Mouse (Mus musculus) heart, adult 2 months (tissue): ENCODE measurements at regions not wholly inside any gene's neighbourhood (a gene's known extent, or its start where the extent isn't known, plus 50 kb on each side); places are given as distances from the start of the nearest gene placed in this dataset.
A peak's percentile ranks its signal among the peaks of the same experiment; 100 is the strongest.

Experiments
- DNase-seq, 2 experiments: peaks; one replicate each; pipeline ENCODE4 v3.0.0; 2021
- H3K27ac ChIP-seq: fragments of 200-600 bp; 2 replicates; pipeline ENCODE4 v1.8.1; 2022
- H3K27me3 ChIP-seq: fragments of 200-500 bp; 2 replicates; pipeline ENCODE4 v1.6.1; 2012; ENCODE audit warnings: mild to moderate bottlenecking, low read length, inconsistent platforms, mixed read lengths; ENCODE audit not compliant: control insufficient read depth, insufficient read depth
- H3K36me3 ChIP-seq: fragments of 200-500 bp; 2 replicates; pipeline ENCODE4 v1.6.1; 2012; ENCODE audit warnings: low read length, inconsistent platforms; ENCODE audit not compliant: control insufficient read depth, insufficient read depth
- H3K4me1 ChIP-seq: fragments of 200-500 bp; 2 replicates; pipeline ENCODE4 v1.6.1; 2011; ENCODE audit warnings: low read length; ENCODE audit not compliant: control insufficient read depth, insufficient read depth
- H3K4me3 ChIP-seq: fragments of 200-600 bp; 2 replicates; pipeline ENCODE4 v1.8.1; 2022
- H3K79me2 ChIP-seq: fragments of 200-500 bp; replicated peaks from 2 replicates; pipeline ENCODE4 v1.6.1; 2012; ENCODE audit warnings: mild to moderate bottlenecking, inconsistent platforms, low read length, moderate library complexity, mixed read lengths; ENCODE audit not compliant: control insufficient read depth, insufficient read depth
- H3K9ac ChIP-seq: fragments of 200-500 bp; 2 replicates; pipeline ENCODE4 v1.6.1; 2012; ENCODE audit warnings: low read depth, mild to moderate bottlenecking, control low read depth, inconsistent platforms, low read length, mixed read lengths
- CTCF ChIP-seq: fragments of 200-600 bp; IDR thresholded peaks from 2 replicates; pipeline ENCODE4 v1.8.1; 2022; ENCODE audit warnings: antibody characterized with exemption, mild to moderate bottlenecking, moderate library complexity
- EP300 ChIP-seq: fragments of 200-500 bp; IDR thresholded peaks from 2 replicates; pipeline ENCODE4 v1.6.1; 2011; ENCODE audit warnings: low read depth, low read length, control low read depth; ENCODE audit not compliant: insufficient read depth
- POLR2A ChIP-seq: fragments of 200-500 bp; IDR thresholded peaks from 2 replicates; pipeline ENCODE4 v1.6.1; 2011; ENCODE audit warnings: mild to moderate bottlenecking, low read depth, low read length, control low read depth; ENCODE audit not compliant: insufficient read depth
- WGBS: fragments of 180-500 bp; shearing (Covaris S2); methylation state at CpG from one replicate; pipeline ENCODE4 v1.1.7; 2018; 5-methylcytosine and 5-hydroxymethylcytosine counted together
- intact Hi-C: fragments of 180-260 bp; cut with DNase I; formaldehyde crosslinking; loops from one replicate; pipeline ENCODE4 v1.15.1; 2025

DNA sequence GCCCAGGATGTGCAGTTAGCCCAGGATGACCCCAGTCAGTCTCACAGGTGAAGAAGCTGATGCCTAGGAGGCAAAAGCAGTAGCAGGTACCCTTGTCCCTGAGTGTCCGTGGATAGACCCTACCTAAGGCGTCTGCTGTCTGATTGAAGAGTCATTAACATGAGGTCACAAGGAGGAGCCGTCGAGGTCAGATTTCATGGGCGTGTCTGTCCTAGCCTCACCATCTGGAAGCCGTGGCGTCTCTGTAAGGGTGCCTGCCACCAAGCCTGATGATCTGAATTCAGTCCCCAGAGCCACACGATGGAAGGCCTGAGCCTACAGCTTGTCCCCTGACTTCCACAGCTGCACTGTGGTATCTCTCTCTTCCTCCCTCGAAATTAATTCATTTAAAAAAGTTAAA is 88.9 kb upstream of the Haao start:
- H3K4me3 ChIP-seq = no peak overlapping the region
- TF ChIP-seq POLR2A (no peak), CTCF (no peak), EP300 (no peak)
- H3K27ac ChIP-seq = no peak overlapping the region
- H3K4me1 ChIP-seq = peaks cover 20% of the 10 kb centered on the region
- H3K9ac ChIP-seq = no peak overlapping the region
- H3K27me3 ChIP-seq = no peaks in the 10 kb centered on the region
- DNase-seq = no peak
- WGBS = 84% methylated on average over 9 of the region's 9 CpGs
- intact Hi-C loops = no loop called here
- H3K79me2 ChIP-seq = no peaks in the 10 kb centered on the region
- H3K36me3 ChIP-seq = no peaks in the 10 kb centered on the region; the same call in 1 of the 2 replicates

DNA sequence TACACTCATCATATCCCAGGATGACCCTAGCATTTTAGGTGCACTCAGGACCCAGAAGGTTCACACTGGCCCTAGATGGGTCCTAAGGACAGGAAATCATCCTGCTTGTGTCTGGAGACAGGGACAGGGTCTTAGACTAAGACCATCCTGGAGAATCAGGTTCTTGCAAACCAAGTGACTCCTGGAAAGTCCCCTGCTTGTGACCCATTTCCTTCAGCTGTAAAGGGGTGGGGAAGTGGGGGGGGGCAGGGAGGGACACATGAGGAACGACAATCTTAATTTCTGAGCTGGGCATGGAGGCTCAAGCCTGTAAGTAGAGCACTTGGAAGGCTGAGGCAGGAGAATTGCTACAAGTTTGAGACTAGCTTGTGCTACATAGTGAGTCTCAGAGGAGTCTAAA is 88.2 kb upstream of the Haao start:
- Histone ChIP-seq H3K27ac (no peak overlapping the region), H3K36me3 (no peaks in the 10 kb centered on the region; the same call in 1 of the 2 replicates), H3K9ac (no peak overlapping the region), H3K4me3 (no peak overlapping the region), H3K79me2 (no peaks in the 10 kb centered on the region), H3K27me3 (no peaks in the 10 kb centered on the region), H3K4me1 (peaks cover 20% of the 10 kb centered on the region)
- intact Hi-C loops = no loop called here
- WGBS = 16% methylated on average over 1 of the region's 1 CpGs
- no peak for DNase-seq
- TF ChIP-seq POLR2A = no peak

DNA sequence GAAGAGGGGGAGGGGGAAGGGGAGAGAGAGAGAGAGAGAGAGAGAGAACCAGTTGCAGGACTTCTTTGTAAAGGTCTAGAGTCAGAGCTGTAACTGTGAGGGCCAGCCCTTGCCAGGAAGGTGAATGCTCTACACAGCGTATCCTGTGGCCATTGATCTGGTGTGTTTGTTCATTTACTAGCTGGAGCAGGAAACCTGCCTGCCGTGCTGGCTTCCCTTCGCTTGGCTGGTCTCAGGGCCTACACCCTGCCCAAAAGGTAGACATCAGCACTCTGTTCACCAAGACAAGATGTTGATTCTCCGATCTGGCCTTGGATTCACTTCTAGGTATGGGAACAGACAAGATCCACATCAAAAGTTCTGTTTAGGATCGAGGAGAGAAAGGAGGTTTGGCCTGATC is 87.5 kb upstream of the Haao start:
- no peak overlapping the region for H3K9ac ChIP-seq
- intact Hi-C loops = no loop called here
- no peak for DNase-seq
- H3K4me1 ChIP-seq = peaks cover 20% of the 10 kb centered on the region
- no peaks in the 10 kb centered on the region; the same call in 1 of the 2 replicates for H3K36me3 ChIP-seq
- H3K27me3 ChIP-seq = no peaks in the 10 kb centered on the region
- WGBS = 65% methylated on average over 5 of the region's 5 CpGs
- no peak overlapping the region for H3K4me3 ChIP-seq
- no peak overlapping the region; the same call in 1 of the 2 replicates for H3K27ac ChIP-seq
- TF ChIP-seq EP300 = no peak
- no peaks in the 10 kb centered on the region for H3K79me2 ChIP-seq

DNA sequence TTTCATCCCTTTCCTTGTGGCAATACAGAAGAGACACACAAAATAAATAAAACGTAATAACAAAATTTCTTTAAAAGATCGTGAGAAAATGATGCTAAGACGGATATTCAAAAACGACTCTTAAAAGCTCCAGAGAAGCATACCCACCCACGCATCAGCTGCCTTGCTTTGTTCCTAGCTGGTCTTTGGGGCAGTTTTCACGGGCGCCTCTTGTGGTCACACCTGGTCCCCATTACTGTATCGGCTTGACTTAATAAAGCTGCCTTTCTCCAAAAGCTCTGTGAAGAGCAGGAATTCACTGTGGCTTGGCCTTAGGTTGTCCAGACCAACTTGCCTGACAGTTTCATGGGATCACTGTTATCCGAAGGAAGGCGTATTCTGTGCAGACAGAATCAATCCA is 86.0 kb upstream of the Haao start:
- WGBS = 86% methylated on average over 10 of the region's 10 CpGs
- Histone ChIP-seq H3K79me2 (no peaks in the 10 kb centered on the region), H3K4me1 (peaks cover 16% of the 10 kb centered on the region), H3K9ac (no peak overlapping the region), H3K36me3 (no peaks in the 10 kb centered on the region; the same call in 1 of the 2 replicates), H3K27me3 (no peaks in the 10 kb centered on the region), H3K27ac (no peak overlapping the region), H3K4me3 (no peak overlapping the region)
- no peak for TF ChIP-seq CTCF
- DNase-seq = no peak
- intact Hi-C loops = no loop called here

DNA sequence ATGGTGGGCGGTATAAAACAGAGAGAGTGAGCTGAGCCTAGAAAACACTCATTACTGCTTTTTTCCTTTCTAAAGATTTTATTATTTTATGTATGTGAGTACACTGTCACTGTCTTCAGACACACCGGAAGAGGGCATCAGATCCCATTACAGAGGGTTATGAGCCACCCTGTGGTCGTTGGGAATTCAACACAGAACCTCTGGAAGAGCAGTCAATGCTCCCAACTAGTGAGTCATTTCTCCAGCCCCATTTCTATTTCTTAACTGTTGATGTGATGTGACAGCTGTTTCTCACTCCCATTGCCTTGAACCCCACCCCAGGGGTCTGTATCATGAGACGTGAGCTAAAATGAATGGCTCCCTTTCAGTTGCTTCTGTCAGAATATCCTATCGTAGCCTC is 82.6 kb upstream of the Haao start:
- TF ChIP-seq POLR2A (no peak), EP300 (no peak), CTCF (no peak)
- no peaks in the 10 kb centered on the region for H3K27me3 ChIP-seq
- intact Hi-C loops = no loop called here
- peaks cover 2% of the 10 kb centered on the region for H3K4me1 ChIP-seq
- DNase-seq = no peak
- H3K4me3 ChIP-seq = no peak overlapping the region
- no peak overlapping the region for H3K9ac ChIP-seq
- H3K79me2 ChIP-seq = no peaks in the 10 kb centered on the region
- H3K36me3 ChIP-seq = no peaks in the 10 kb centered on the region
- no peak overlapping the region for H3K27ac ChIP-seq
- 77% methylated on average over 5 of the region's 5 CpGs for WGBS

DNA sequence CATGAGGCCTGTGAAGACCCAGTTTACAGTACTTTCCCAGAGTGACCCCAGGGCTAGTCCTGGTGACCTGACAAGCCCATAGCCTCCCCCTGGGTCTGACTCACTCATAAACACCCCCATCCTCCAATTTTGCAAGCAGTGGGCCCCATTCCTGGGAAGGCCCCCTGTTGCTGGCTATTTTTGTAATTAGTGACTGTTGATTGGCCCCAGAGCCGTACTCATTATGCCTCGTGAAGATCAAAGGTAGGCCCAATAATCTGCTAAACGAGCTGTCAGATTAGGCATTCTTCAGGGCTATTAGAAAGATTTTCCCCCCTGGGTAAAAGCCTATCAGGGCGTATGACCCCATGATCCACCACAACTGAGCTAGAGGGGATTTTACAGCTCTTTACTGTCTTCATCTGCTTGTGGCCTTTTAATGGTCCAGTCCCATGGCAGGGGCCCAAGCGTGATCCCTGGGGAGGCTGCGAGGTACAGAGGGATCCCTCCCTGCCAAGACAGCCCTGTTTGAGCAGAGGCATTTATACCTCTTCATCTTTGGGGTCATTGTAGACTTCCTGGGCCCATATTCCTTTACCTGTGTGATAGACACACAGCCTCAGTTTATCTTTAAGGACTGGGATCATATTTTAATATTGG is 80.1 kb upstream of the Haao start:
- peak in 1 of 2 experiments; percentile 45 for DNase-seq
- no peaks in the 10 kb centered on the region for H3K36me3 ChIP-seq
- intact Hi-C loops = no loop called here
- no peak overlapping the region for H3K27ac ChIP-seq
- H3K4me3 ChIP-seq = no peak overlapping the region
- H3K79me2 ChIP-seq = no peaks in the 10 kb centered on the region
- no peak for TF ChIP-seq EP300
- no peak for TF ChIP-seq POLR2A
- no peak for TF ChIP-seq CTCF
- WGBS = 72% methylated on average over 6 of the region's 6 CpGs
- no peak overlapping the region for H3K9ac ChIP-seq
- peaks cover 4% of the 10 kb centered on the region for H3K4me1 ChIP-seq
- H3K27me3 ChIP-seq = no peaks in the 10 kb centered on the region
